Mouse (Mus musculus): ENCODE data around the gene Nox4. TPM values are rescaled to one million over a fixed set of nuclear protein-coding genes. Genes with fewer than 3 reads are reported as not detected.

Gene Nox4
- polyA plus RNA-seq, 1 experiment from 2014 or later = 6.8 TPM

DNA sequence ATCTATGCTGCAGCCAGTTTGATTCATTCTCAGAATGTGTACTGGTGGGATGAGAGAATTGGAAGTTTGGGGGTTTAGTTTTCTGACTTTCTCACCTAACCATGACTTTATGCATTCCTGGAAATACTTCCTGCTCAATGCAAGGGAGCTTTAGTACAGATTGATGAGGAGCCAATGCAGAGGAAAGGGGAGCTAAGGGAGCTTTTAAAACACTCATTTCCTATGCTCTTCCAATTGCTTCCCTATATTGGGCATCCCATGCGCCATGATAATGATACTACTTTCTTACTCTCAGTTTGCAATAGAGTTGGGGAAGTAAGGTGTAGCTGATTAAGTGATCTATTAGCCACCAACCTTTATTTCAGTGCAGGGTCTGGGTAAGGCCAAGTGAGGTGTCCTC lies 1.0 kb downstream of the Nox4 start:
- H3K9ac ChIP-seq (ENCODE audit: low read depth, low read length) = peak overlapping the region; percentile 83; the same call in 1 of the 2 replicates
- H3K36me3 ChIP-seq (ENCODE audit: control insufficient read depth, insufficient read depth, low read length) = no peaks in the 10 kb centered on the region
- H3K4me3 ChIP-seq (ENCODE audit: low read length) = peak overlapping the region; percentile 68
- H3K9me3 ChIP-seq (ENCODE audit: control insufficient read depth, low read length) = no peaks in the 10 kb centered on the region
- peak overlapping the region; percentile 78 for H3K4me2 ChIP-seq (replicated peaks; ENCODE audit: low read depth, low read length)
- no peak overlapping the region for H3K27ac ChIP-seq (ENCODE audit: low read depth, low read length)
- ATAC-seq (ENCODE audit: low FRiP score, low TSS enrichment) = no peak; the same call in 1 of the 2 replicates
- no peaks in the 10 kb centered on the region for H3K4me1 ChIP-seq (ENCODE audit: control insufficient read depth, insufficient read depth, low read length)
- H3K27me3 ChIP-seq (ENCODE audit: control insufficient read depth, insufficient read depth, low read length) = no peaks in the 10 kb centered on the region
- 57% methylated on average over 1 of the region's 1 CpGs for WGBS

DNA sequence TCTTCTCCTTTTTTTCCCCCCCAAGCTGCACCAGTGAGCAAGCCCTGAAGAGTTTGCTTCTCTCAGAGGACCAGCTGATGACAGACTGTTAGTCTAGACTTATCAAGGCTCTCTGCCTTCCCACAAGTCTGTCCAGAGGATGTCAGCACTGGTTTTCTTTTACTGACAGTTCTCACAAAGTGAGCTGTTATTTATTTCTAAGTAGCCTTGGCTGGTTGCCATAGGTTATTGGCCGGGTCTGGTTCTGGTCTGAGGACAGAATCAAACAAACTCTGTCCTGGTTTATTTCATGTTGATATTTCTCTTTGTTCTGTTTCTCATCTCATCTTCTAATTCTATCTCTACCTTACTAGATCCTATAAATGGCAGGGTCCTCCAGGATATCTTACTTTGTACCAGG lies 2.0 kb downstream of the Nox4 start:
- no peaks in the 10 kb centered on the region for H3K9me3 ChIP-seq (ENCODE audit: control insufficient read depth, low read length)
- H3K27ac ChIP-seq (ENCODE audit: low read depth, low read length) = no peak overlapping the region
- H3K4me2 ChIP-seq (replicated peaks; ENCODE audit: low read depth, low read length) = no peak overlapping the region
- no peak overlapping the region for H3K4me3 ChIP-seq (ENCODE audit: low read length)
- H3K27me3 ChIP-seq (ENCODE audit: control insufficient read depth, insufficient read depth, low read length) = no peaks in the 10 kb centered on the region
- WGBS = 75% methylated on average over 1 of the region's 1 CpGs
- H3K9ac ChIP-seq (ENCODE audit: low read depth, low read length) = no peak overlapping the region
- no peaks in the 10 kb centered on the region for H3K4me1 ChIP-seq (ENCODE audit: control insufficient read depth, insufficient read depth, low read length)
- no peak for ATAC-seq (ENCODE audit: low FRiP score, low TSS enrichment)
- no peaks in the 10 kb centered on the region for H3K36me3 ChIP-seq (ENCODE audit: control insufficient read depth, insufficient read depth, low read length)

DNA sequence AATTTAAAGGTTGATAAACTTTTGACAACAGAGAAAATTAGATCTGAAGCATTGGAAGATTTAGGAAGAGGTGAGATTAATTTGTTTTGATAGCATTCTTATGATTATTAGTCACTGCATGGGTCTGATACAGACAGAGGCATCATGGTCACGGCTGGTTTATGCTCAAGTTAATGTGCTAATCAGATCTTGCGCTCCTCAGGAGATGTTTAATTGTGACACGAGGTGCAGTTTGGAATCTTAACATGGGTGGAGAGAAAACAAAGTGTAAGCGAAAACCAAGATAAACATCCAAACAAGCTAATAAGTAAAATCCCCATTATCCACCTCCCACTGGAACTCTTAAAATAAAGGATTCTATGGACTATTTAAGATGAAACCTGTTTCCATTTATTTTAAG lies 6.2 kb downstream of the Nox4 start:
- no peak for ATAC-seq (ENCODE audit: low FRiP score, low TSS enrichment)
- H3K9ac ChIP-seq (ENCODE audit: low read depth, low read length) = no peak overlapping the region
- no peak overlapping the region for H3K4me2 ChIP-seq (replicated peaks; ENCODE audit: low read depth, low read length)
- no peaks in the 10 kb centered on the region for H3K4me1 ChIP-seq (ENCODE audit: control insufficient read depth, insufficient read depth, low read length)
- H3K27ac ChIP-seq (ENCODE audit: low read depth, low read length) = no peak overlapping the region
- WGBS = 81% methylated on average over 4 of the region's 4 CpGs
- no peak overlapping the region for H3K4me3 ChIP-seq (ENCODE audit: low read length)
- no peaks in the 10 kb centered on the region for H3K27me3 ChIP-seq (ENCODE audit: control insufficient read depth, insufficient read depth, low read length)
- no peaks in the 10 kb centered on the region for H3K36me3 ChIP-seq (ENCODE audit: control insufficient read depth, insufficient read depth, low read length)
- H3K9me3 ChIP-seq (ENCODE audit: control insufficient read depth, low read length) = no peaks in the 10 kb centered on the region

DNA sequence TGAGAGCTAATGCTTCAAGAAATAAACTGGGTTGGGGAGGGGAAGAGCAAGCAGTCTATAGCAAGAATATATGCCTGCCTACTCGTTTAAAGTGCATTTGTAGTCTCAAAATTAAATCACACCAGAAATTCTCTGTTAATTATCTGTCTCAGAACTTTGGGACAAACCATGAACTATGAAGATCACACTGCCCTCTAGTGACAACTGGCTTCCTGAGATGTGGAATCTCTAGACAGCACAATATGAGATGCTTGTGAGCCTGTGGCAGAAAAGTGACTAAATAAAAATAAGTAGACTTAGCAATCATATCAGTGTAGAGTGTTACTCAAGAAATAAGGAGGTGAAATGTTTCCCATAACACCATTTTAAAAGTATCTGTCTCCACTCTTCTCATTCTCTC lies 31.3 kb downstream of the Nox4 start:
- ATAC-seq (ENCODE audit: low FRiP score, low TSS enrichment) = no peak
- no peaks in the 10 kb centered on the region for H3K9me3 ChIP-seq (ENCODE audit: control insufficient read depth, low read length)
- H3K36me3 ChIP-seq (ENCODE audit: control insufficient read depth, insufficient read depth, low read length) = no peaks in the 10 kb centered on the region
- no peak overlapping the region for H3K9ac ChIP-seq (ENCODE audit: low read depth, low read length)
- WGBS = 6% methylated on average over 1 of the region's 1 CpGs
- no peak overlapping the region for H3K4me2 ChIP-seq (replicated peaks; ENCODE audit: low read depth, low read length)
- no peak overlapping the region for H3K4me3 ChIP-seq (ENCODE audit: low read length)
- no peaks in the 10 kb centered on the region for H3K27me3 ChIP-seq (ENCODE audit: control insufficient read depth, insufficient read depth, low read length)
- no peaks in the 10 kb centered on the region for H3K4me1 ChIP-seq (ENCODE audit: control insufficient read depth, insufficient read depth, low read length)
- H3K27ac ChIP-seq (ENCODE audit: low read depth, low read length) = no peak overlapping the region

DNA sequence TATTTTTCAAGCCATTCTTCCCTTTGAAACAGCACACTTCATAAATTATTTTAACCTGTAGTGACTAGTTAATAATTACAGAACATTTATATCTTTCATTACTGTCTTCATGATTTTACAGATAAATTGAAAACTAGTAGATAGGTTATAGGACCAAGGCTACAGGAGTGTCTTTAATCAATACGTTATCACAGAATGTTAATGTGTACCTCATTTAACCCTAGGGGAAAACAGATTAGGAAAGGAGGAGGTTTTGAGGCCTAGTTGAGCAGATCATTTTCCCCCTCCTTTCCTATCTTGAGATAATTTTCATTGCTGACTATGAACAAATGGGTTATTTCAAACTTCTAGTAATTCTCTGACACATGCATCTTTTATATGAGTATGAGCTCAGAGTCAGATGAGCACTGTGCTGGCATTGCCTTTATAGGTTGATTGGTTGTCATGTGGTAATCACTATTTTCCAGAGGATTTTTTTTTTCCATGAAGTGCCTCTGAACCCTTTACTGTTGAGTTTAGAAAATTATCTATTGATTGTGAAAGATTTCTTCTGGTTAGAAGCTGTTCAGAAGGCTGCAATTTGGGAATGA lies 57.9 kb downstream of the Nox4 start:
- Histone ChIP-seq H3K4me3 (ENCODE audit: low read length) (no peak overlapping the region), H3K36me3 (ENCODE audit: control insufficient read depth, insufficient read depth, low read length) (no peaks in the 10 kb centered on the region), H3K9ac (ENCODE audit: low read depth, low read length) (no peak overlapping the region), H3K9me3 (ENCODE audit: control insufficient read depth, low read length) (no peaks in the 10 kb centered on the region), H3K27ac (ENCODE audit: low read depth, low read length) (no peak overlapping the region), H3K27me3 (ENCODE audit: control insufficient read depth, insufficient read depth, low read length) (no peaks in the 10 kb centered on the region), H3K4me2 (replicated peaks; ENCODE audit: low read depth, low read length) (no peak overlapping the region), H3K4me1 (ENCODE audit: control insufficient read depth, insufficient read depth, low read length) (no peaks in the 10 kb centered on the region)
- 89% methylated on average over 1 of the region's 1 CpGs for WGBS
- no peak for ATAC-seq (ENCODE audit: low FRiP score, low TSS enrichment)

DNA sequence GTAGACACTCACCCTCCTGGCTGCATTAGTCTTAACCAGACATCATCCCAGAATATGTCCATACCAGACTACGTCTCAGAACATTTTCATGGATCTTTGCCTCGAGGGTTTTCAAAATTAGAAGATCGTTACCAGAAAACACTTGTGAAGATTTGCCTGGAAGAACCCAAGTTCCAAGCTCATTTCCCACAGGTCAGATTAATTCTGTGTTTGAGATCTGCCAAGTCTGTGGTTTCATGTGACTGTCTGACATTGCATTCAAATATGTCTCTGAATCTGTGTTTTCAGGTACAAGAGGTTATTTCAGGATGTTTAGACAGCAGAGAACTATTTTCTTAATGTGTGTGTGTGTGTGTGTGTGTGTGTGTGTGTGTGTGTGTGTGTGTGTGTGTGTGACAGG lies 75.7 kb downstream of the Nox4 start:
- no peak overlapping the region for H3K27ac ChIP-seq (ENCODE audit: low read depth, low read length)
- no peaks in the 10 kb centered on the region for H3K4me1 ChIP-seq (ENCODE audit: control insufficient read depth, insufficient read depth, low read length)
- no peak for ATAC-seq (ENCODE audit: low FRiP score, low TSS enrichment)
- H3K4me2 ChIP-seq (replicated peaks; ENCODE audit: low read depth, low read length) = no peak overlapping the region
- H3K9me3 ChIP-seq (ENCODE audit: control insufficient read depth, low read length) = no peaks in the 10 kb centered on the region
- H3K9ac ChIP-seq (ENCODE audit: low read depth, low read length) = no peak overlapping the region
- 89% methylated on average over 3 of the region's 3 CpGs for WGBS
- H3K4me3 ChIP-seq (ENCODE audit: low read length) = no peak overlapping the region
- H3K36me3 ChIP-seq (ENCODE audit: control insufficient read depth, insufficient read depth, low read length) = no peaks in the 10 kb centered on the region
- H3K27me3 ChIP-seq (ENCODE audit: control insufficient read depth, insufficient read depth, low read length) = no peaks in the 10 kb centered on the region

DNA sequence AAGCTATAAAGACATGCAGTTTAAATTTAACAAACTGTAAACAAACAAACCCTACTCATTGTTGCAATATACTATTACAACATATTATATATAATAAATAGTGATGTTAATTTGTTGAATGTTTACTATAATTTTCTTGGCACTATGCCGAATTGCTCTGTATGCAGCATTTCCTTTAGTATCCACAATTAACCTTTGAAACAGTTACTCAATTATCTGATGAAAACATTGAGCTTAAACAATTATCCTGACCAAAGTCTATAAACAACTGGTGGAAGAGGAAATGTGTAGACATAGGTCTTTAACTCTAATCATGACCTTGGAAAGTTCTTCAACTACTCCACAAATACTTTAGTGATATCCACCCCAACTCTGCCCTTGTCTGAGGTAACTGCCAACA lies 76.2 kb downstream of the Nox4 start:
- Histone ChIP-seq H3K9ac (ENCODE audit: low read depth, low read length) (no peak overlapping the region), H3K4me3 (ENCODE audit: low read length) (no peak overlapping the region), H3K27ac (ENCODE audit: low read depth, low read length) (no peak overlapping the region), H3K4me2 (replicated peaks; ENCODE audit: low read depth, low read length) (no peak overlapping the region), H3K4me1 (ENCODE audit: control insufficient read depth, insufficient read depth, low read length) (no peaks in the 10 kb centered on the region), H3K27me3 (ENCODE audit: control insufficient read depth, insufficient read depth, low read length) (no peaks in the 10 kb centered on the region), H3K36me3 (ENCODE audit: control insufficient read depth, insufficient read depth, low read length) (no peaks in the 10 kb centered on the region), H3K9me3 (ENCODE audit: control insufficient read depth, low read length) (no peaks in the 10 kb centered on the region)
- 98% methylated on average over 1 of the region's 1 CpGs for WGBS
- no peak for ATAC-seq (ENCODE audit: low FRiP score, low TSS enrichment)

DNA sequence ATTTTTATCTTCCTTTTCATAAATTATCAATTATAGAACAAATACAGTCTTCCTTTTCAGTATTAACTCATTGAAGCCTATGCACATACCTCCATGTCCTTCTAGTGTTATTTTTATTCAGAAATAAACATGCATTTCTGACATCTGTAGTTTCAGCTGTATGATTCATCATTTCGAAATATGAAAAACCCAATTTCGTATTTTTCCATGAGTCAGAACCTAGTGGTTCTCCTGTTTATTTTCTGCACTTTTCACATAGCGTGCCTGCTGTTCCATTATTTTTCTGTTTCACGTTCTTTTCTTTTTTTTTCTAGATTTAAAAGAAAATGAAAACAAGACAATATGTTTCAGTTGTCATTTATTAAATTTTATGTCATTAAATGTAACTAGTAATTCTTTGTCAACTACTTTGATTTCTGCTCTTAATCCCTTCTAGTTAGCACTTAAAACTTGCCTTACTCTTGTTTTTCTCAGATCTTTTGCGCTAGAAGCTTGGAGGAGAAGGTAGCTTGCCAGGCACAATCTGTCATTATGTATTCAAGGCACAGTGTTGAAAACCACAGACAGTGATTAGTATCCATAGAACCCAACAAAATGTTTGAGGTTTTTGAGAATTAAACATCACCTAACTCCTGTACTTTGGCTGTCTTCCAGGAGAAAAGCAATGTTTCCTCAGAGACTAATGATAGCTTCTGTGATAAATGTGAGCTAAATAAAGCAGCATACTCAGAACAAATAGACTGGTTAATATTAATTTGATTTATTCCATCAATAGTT lies 85.1 kb downstream of the Nox4 start:
- ATAC-seq (ENCODE audit: low FRiP score, low TSS enrichment) = no peak
- no peaks in the 10 kb centered on the region for H3K27me3 ChIP-seq (ENCODE audit: control insufficient read depth, insufficient read depth, low read length)
- H3K9me3 ChIP-seq (ENCODE audit: control insufficient read depth, low read length) = no peaks in the 10 kb centered on the region
- H3K4me2 ChIP-seq (replicated peaks; ENCODE audit: low read depth, low read length) = no peak overlapping the region
- no peak overlapping the region for H3K27ac ChIP-seq (ENCODE audit: low read depth, low read length)
- H3K4me3 ChIP-seq (ENCODE audit: low read length) = no peak overlapping the region
- no peak overlapping the region for H3K9ac ChIP-seq (ENCODE audit: low read depth, low read length)
- WGBS = 90% methylated on average over 5 of the region's 5 CpGs
- H3K4me1 ChIP-seq (ENCODE audit: control insufficient read depth, insufficient read depth, low read length) = no peaks in the 10 kb centered on the region
- no peaks in the 10 kb centered on the region for H3K36me3 ChIP-seq (ENCODE audit: control insufficient read depth, insufficient read depth, low read length)

DNA sequence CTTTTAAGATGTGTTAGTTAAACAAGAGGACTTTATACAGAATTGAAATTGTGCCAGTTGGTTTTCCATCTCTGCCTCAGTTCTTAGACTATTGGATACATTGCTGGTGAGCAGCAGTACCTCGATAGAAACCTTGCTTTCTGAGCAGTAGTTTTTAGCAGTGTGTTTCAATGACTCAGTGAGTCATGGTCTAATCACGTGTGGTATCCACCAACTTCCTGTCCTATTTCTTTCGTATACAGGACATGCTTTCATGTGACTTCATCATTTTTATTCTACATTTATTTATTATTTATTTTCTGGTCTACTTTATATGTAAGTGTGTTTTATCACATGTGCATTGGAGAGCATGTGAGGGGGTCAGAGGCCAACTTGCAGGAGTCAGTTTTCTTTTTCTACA lies 99.7 kb downstream of the Nox4 start:
- Histone ChIP-seq H3K9me3 (ENCODE audit: control insufficient read depth, low read length) (no peaks in the 10 kb centered on the region), H3K4me1 (ENCODE audit: control insufficient read depth, insufficient read depth, low read length) (no peaks in the 10 kb centered on the region), H3K4me2 (replicated peaks; ENCODE audit: low read depth, low read length) (no peak overlapping the region), H3K36me3 (ENCODE audit: control insufficient read depth, insufficient read depth, low read length) (no peaks in the 10 kb centered on the region), H3K27ac (ENCODE audit: low read depth, low read length) (no peak overlapping the region), H3K27me3 (ENCODE audit: control insufficient read depth, insufficient read depth, low read length) (no peaks in the 10 kb centered on the region), H3K9ac (ENCODE audit: low read depth, low read length) (no peak overlapping the region), H3K4me3 (ENCODE audit: low read length) (no peak overlapping the region)
- no peak for ATAC-seq (ENCODE audit: low FRiP score, low TSS enrichment)
- WGBS = 79% methylated on average over 3 of the region's 3 CpGs
